Mouse (Mus musculus) MN1 (cell line): ENCODE data around the gene Sval1.

Source experiments
- DNase-seq: peaks from one replicate; pipeline ENCODE4 v3.0.0-alpha.2; 2016; ENCODE audit warnings: low spot score

Gene Sval1

GRCm38 (mm10) chr6:41951330-41951729 is at the start of gene Sval1:
Gene Sval1, plus strand, starts transcription at chr6:41951630.
- DNase-seq, result no peak

- DNase-seq, result no peak
Measured at GRCm38 (mm10) chr6:41911625-41912024, 39.8 kb upstream of the Sval1 start.

- DNase-seq, result no peak
Measured at GRCm38 (mm10) chr6:41914883-41915282, 36.5 kb upstream of the Sval1 start.

GRCm38 (mm10) chr6:41967840-41968239 is 16.4 kb downstream of the Sval1 start, which contains the start of gene Sval3:
Gene Sval3, plus strand, starts transcription at chr6:41968140.
- DNase-seq, result no peak
